Mouse (Mus musculus) erythroblast, embryonic 14.5 days (primary cell): ENCODE results near the gene Sf3b4. TPM values are rescaled to one million over a fixed set of nuclear protein-coding genes. Genes with fewer than 3 reads are reported as not detected.
"Not testable (repeated sequence)": the region's sequence is repeated elsewhere in the genome, so short reads cannot be mapped to it uniquely, and the experiment has no call there.

ENCODE experiments used
- H3K27me3 ChIP-seq: 2 replicates; pipeline ENCODE4 v1.6.1; 2012; ENCODE audit warnings: inconsistent platforms; ENCODE audit not compliant: control insufficient read depth
- H3K36me3 ChIP-seq: 2 replicates; pipeline ENCODE4 v1.6.1; 2012; ENCODE audit warnings: mild to moderate bottlenecking, inconsistent platforms; ENCODE audit not compliant: control insufficient read depth
- H3K4me1 ChIP-seq: 2 replicates; pipeline ENCODE4 v1.6.1; 2012; ENCODE audit warnings: inconsistent platforms; ENCODE audit not compliant: control insufficient read depth
- H3K4me3 ChIP-seq: replicated peaks from 2 replicates; pipeline ENCODE3; 2012; ENCODE audit warnings: moderate library complexity, mild to moderate bottlenecking, inconsistent platforms
- H3K9me3 ChIP-seq: 2 replicates; pipeline ENCODE4 v1.6.1; 2012; ENCODE audit warnings: low read length, inconsistent platforms, mixed read lengths; ENCODE audit not compliant: control insufficient read depth
- GATA1 ChIP-seq: IDR thresholded peaks from 2 replicates; pipeline ENCODE4 v1.6.1; 2012; ENCODE audit warnings: low read length, inconsistent platforms, mixed read lengths
- TAL1 ChIP-seq: IDR thresholded peaks from 3 replicates; pipeline ENCODE4 v1.6.1; 2012; ENCODE audit warnings: low read length, inconsistent platforms, mixed read lengths
- polyA plus RNA-seq: library from polyadenylated mRNA; stranded (reverse); fragments of >175 nt; gene quantifications from 2 replicates; pipeline ENCODE4 v1.2.3, GENCODE M21; 2012

Sf3b4 gene
- polyA plus RNA-seq, 1 experiment = 62.7 TPM

- no peak for TF ChIP-seq GATA1
- Histone ChIP-seq H3K36me3 (peaks cover 34% of the 10 kb centered on the region), H3K9me3 (no peaks in the 10 kb centered on the region), H3K27me3 (no peaks in the 10 kb centered on the region; the same call in 1 of the 2 replicates), H3K4me3 (peak overlapping the region; percentile 98), H3K4me1 (peaks cover 44% of the 10 kb centered on the region)
Observed at GRCm38 (mm10) chr3:96170976-96171545, 1.1 kb upstream of the Sf3b4 start.

GRCm38 (mm10) chr3:96171583-96172196, 442 bp upstream of the Sf3b4 start:
- no peaks in the 10 kb centered on the region for H3K9me3 ChIP-seq
- H3K36me3 ChIP-seq = peaks cover 40% of the 10 kb centered on the region
- H3K4me3 ChIP-seq = peak overlapping the region; percentile 98
- TF ChIP-seq TAL1 (no peak), GATA1 (no peak)
- H3K4me1 ChIP-seq = peaks cover 44% of the 10 kb centered on the region
- no peaks in the 10 kb centered on the region for H3K27me3 ChIP-seq

GRCm38 (mm10) chr3:96173185-96173584, 1.1 kb downstream of the Sf3b4 start:
- peaks cover 44% of the 10 kb centered on the region for H3K4me1 ChIP-seq
- TF ChIP-seq GATA1 (no peak), TAL1 (no peak)
- H3K36me3 ChIP-seq = peaks cover 54% of the 10 kb centered on the region
- no peaks in the 10 kb centered on the region for H3K27me3 ChIP-seq
- H3K9me3 ChIP-seq = no peaks in the 10 kb centered on the region
- H3K4me3 ChIP-seq = peak overlapping the region; percentile 98

- H3K4me1 ChIP-seq = peaks cover 42% of the 10 kb centered on the region
Observed at GRCm38 (mm10) chr3:96174042-96174441, 1.9 kb downstream of the Sf3b4 start.

GRCm38 (mm10) chr3:96175251-96175650, 3.1 kb downstream of the Sf3b4 start:
- Histone ChIP-seq H3K36me3 (peaks cover 60% of the 10 kb centered on the region), H3K27me3 (peaks cover 2% of the 10 kb centered on the region), H3K4me3 (no peak overlapping the region), H3K4me1 (peaks cover 41% of the 10 kb centered on the region), H3K9me3 (no peaks in the 10 kb centered on the region)
- TF ChIP-seq TAL1 (no peak), GATA1 (no peak)

More at GRCm38 (mm10) chr3:96174042-96174441, 1.9 kb downstream of the Sf3b4 start:
- Histone ChIP-seq H3K4me3 (peak overlapping the region; percentile 49), H3K36me3 (peaks cover 62% of the 10 kb centered on the region)
- H3K27me3 ChIP-seq, H3K9me3 ChIP-seq: not testable (repeated sequence)

GRCm38 (mm10) chr3:96178427-96178826, 6.3 kb downstream of the Sf3b4 start:
- peaks cover 28% of the 10 kb centered on the region for H3K4me1 ChIP-seq
- no peak overlapping the region for H3K4me3 ChIP-seq
- no peaks in the 10 kb centered on the region for H3K9me3 ChIP-seq
- H3K36me3 ChIP-seq = peaks cover 56% of the 10 kb centered on the region
- no peak for TF ChIP-seq TAL1
- peaks cover 34% of the 10 kb centered on the region for H3K27me3 ChIP-seq

GRCm38 (mm10) chr3:96178902-96179301, 6.8 kb downstream of the Sf3b4 start:
- no peaks in the 10 kb centered on the region for H3K9me3 ChIP-seq
- TF ChIP-seq GATA1 (no peak), TAL1 (no peak)
- H3K4me1 ChIP-seq = peaks cover 23% of the 10 kb centered on the region

GRCm38 (mm10) chr3:96179531-96179930, 7.4 kb downstream of the Sf3b4 start:
- peaks cover 46% of the 10 kb centered on the region for H3K36me3 ChIP-seq
- H3K27me3 ChIP-seq = peaks cover 43% of the 10 kb centered on the region
- peaks cover 17% of the 10 kb centered on the region for H3K4me1 ChIP-seq
- no peak overlapping the region for H3K4me3 ChIP-seq
- TF ChIP-seq TAL1 (no peak), GATA1 (no peak)
- H3K9me3 ChIP-seq = no peaks in the 10 kb centered on the region

More at GRCm38 (mm10) chr3:96178902-96179301, 6.8 kb downstream of the Sf3b4 start:
- Histone ChIP-seq H3K4me3 (no peak overlapping the region), H3K27me3 (peaks cover 38% of the 10 kb centered on the region), H3K36me3 (peaks cover 52% of the 10 kb centered on the region)

- H3K4me3 ChIP-seq = peak within 1 kb of the TSS; percentile 41
- H3K27me3 ChIP-seq = peaks cover 51% of the 10 kb centered on the region
- peaks cover 9% of the 10 kb centered on the region for H3K4me1 ChIP-seq
- H3K9me3 ChIP-seq = no peaks in the 10 kb centered on the region
- peaks cover 32% of the 10 kb centered on the region for H3K36me3 ChIP-seq
- no peak for TF ChIP-seq GATA1
- TF ChIP-seq TAL1 = no peak
Observed at GRCm38 (mm10) chr3:96180727-96181477, 8.8 kb downstream of the Sf3b4 start, which contains the start of gene Sv2a. TSS of gene Sv2a (plus strand) at chr3:96181151.
